Mouse (Mus musculus) ES-E14 (cell line): ENCODE data around the gene Ncoa5. TPM values are rescaled to one million over a fixed set of nuclear protein-coding genes. Genes with fewer than 3 reads are reported as not detected.

ENCODE experiments used
- DNase-seq: peaks from one replicate; pipeline ENCODE4 v3.0.0-alpha.2; 2013; ENCODE audit warnings: low read depth, low spot score
- H3K27ac ChIP-seq: 2 replicates; pipeline ENCODE4 v1.5.1; 2012; ENCODE audit warnings: low read depth, mild to moderate bottlenecking, low read length, moderate library complexity, mixed read lengths; ENCODE audit not compliant: poor library complexity, insufficient read depth, severe bottlenecking
- H3K36me3 ChIP-seq: 2 replicates; pipeline ENCODE4 v1.6.1; 2012; ENCODE audit warnings: mild to moderate bottlenecking, low read length, moderate library complexity, mixed read lengths; ENCODE audit not compliant: control insufficient read depth, poor library complexity, insufficient read depth, severe bottlenecking
- H3K4me1 ChIP-seq, 2 experiments: fragments of 150-350 bp in 1 of 2; sonication (generic) in 1 of 2; 2 replicates each; pipeline ENCODE4 v1.6.1; 2012; ENCODE audit warnings: low read length in 2 of 2, mild to moderate bottlenecking in 1 of 2, mixed read lengths in 1 of 2; ENCODE audit not compliant: control insufficient read depth in 2 of 2, insufficient read depth in 2 of 2, poor library complexity in 1 of 2
- H3K4me3 ChIP-seq, 2 experiments: fragments of 150-350 bp in 1 of 2; sonication (generic) in 1 of 2; 2 replicates each; pipeline ENCODE4 v1.5.1; 2012; ENCODE audit warnings: low read length in 2 of 2, low read depth in 1 of 2, mild to moderate bottlenecking in 1 of 2, mixed read lengths in 1 of 2; ENCODE audit not compliant: insufficient read depth in 1 of 2, poor library complexity in 1 of 2, severe bottlenecking in 1 of 2
- H3K9ac ChIP-seq: 2 replicates; pipeline ENCODE4 v1.6.1; 2012; ENCODE audit warnings: low read depth, mild to moderate bottlenecking, low read length, mixed read lengths; ENCODE audit not compliant: poor library complexity, insufficient read depth, severe bottlenecking
- H3K9me3 ChIP-seq: fragments of 150-350 bp; sonication (generic); 2 replicates; pipeline ENCODE4 v1.6.1; 2012; ENCODE audit warnings: low read depth, mild to moderate bottlenecking, low read length; ENCODE audit not compliant: control insufficient read depth, insufficient read depth
- CHD2 ChIP-seq: IDR thresholded peaks from 2 replicates; pipeline ENCODE4 v1.6.1; 2014; ENCODE audit warnings: mild to moderate bottlenecking, low read depth, low read length, inconsistent platforms
- HCFC1 ChIP-seq: IDR thresholded peaks from 2 replicates; pipeline ENCODE4 v1.6.1; 2012; ENCODE audit warnings: low read length, inconsistent platforms, borderline replicate concordance; ENCODE audit not compliant: insufficient read depth
- MAFK ChIP-seq: IDR thresholded peaks from 2 replicates; pipeline ENCODE4 v1.6.1; 2014; ENCODE audit warnings: mild to moderate bottlenecking, low read depth, low read length, inconsistent platforms; ENCODE audit not compliant: insufficient read depth
- ZC3H11A ChIP-seq: IDR thresholded peaks from 2 replicates; pipeline ENCODE4 v1.6.1; 2012; ENCODE audit warnings: low read depth, mild to moderate bottlenecking, inconsistent platforms, low read length, borderline replicate concordance
- ZNF384 ChIP-seq: IDR thresholded peaks from 2 replicates; pipeline ENCODE4 v1.6.1; 2012; ENCODE audit warnings: low read depth, low read length, inconsistent platforms
- in situ Hi-C, 2 experiments: fragments of 600-800 bp; cut with MboI; formaldehyde crosslinking; loops; one replicate each; pipeline ENCODE4 v1.15.1; 2025; ENCODE audit warnings: low sequenced_read_pairs in 2 of 2, inconsistent platforms in 1 of 2; ENCODE audit not compliant: unreplicated experiment in 2 of 2
- total RNA-seq: library from RNA; depleted of rRNA; stranded (reverse); fragments of 300-350 nt; gene quantifications from 2 replicates; pipeline ENCODE4 v1.2.3, GENCODE M21; 2012

The Ncoa5 gene
- total RNA-seq, 1 experiment: 26.0 TPM

GRCm38 (mm10) chr2:164960716-164961441 lies 73.8 kb downstream of the Ncoa5 start, which contains the start of gene Slc12a5:
Gene Slc12a5, plus strand, starts transcription at chr2:164960802.
- DNase-seq: no peak
- H3K9me3 ChIP-seq: no peaks in the 10 kb centered on the region
- peak within 1 kb of the TSS; percentile 72 to 74 for H3K4me3 ChIP-seq
- no peak for TF ChIP-seq CHD2
- TF ChIP-seq MAFK: no peak
- no peak for TF ChIP-seq ZC3H11A
- TF ChIP-seq ZNF384: no peak
- TF ChIP-seq HCFC1: no peak
- H3K9ac ChIP-seq: peak within 1 kb of the TSS; percentile 70
- peaks cover 0 to 17% of the 10 kb centered on the region in 2 experiments; a peak in 1 of 4 replicates for H3K4me1 ChIP-seq
- in situ Hi-C loops: no loop called here
- no peaks in the 10 kb centered on the region for H3K36me3 ChIP-seq
- no peak within 1 kb of the TSS for H3K27ac ChIP-seq

GRCm38 (mm10) chr2:164957548-164958315 lies 76.9 kb downstream of the Ncoa5 start:
- no peak overlapping the region for H3K4me3 ChIP-seq
- TF ChIP-seq ZNF384 (no peak), ZC3H11A (no peak), MAFK (no peak), CHD2 (no peak), HCFC1 (no peak)
- peaks cover 0 to 19% of the 10 kb centered on the region in 2 experiments; a peak in 1 of 4 replicates for H3K4me1 ChIP-seq
- in situ Hi-C loops: no loop called here
- H3K27ac ChIP-seq: no peak overlapping the region
- H3K9me3 ChIP-seq: no peaks in the 10 kb centered on the region
- H3K36me3 ChIP-seq: no peaks in the 10 kb centered on the region
- no peak overlapping the region for H3K9ac ChIP-seq
- DNase-seq: peak; percentile 52

GRCm38 (mm10) chr2:164956195-164956594 lies 78.5 kb downstream of the Ncoa5 start:
- in situ Hi-C loops: no loop called here
- no peak overlapping the region for H3K27ac ChIP-seq
- H3K9ac ChIP-seq: no peak overlapping the region
- H3K4me1 ChIP-seq: peaks cover 0 to 15% of the 10 kb centered on the region in 2 experiments; a peak in 1 of 4 replicates
- H3K4me3 ChIP-seq: no peak overlapping the region
- no peaks in the 10 kb centered on the region for H3K36me3 ChIP-seq
- TF ChIP-seq HCFC1: no peak
- no peak for TF ChIP-seq ZC3H11A
- TF ChIP-seq CHD2: no peak
- no peak for TF ChIP-seq MAFK
- no peak for TF ChIP-seq ZNF384
- no peaks in the 10 kb centered on the region for H3K9me3 ChIP-seq
- DNase-seq: no peak

- H3K27ac ChIP-seq: no peak overlapping the region
- H3K9ac ChIP-seq: no peak overlapping the region
- in situ Hi-C loops: no loop called here
- TF ChIP-seq ZC3H11A (no peak), MAFK (no peak), ZNF384 (no peak), HCFC1 (no peak), CHD2 (no peak)
- no peaks in the 10 kb centered on the region for H3K36me3 ChIP-seq
- H3K4me3 ChIP-seq: peak overlapping the region in 1 of 2 experiments; percentile 10; a peak in 1 of 4 replicates
- no peak for DNase-seq
- H3K9me3 ChIP-seq: no peaks in the 10 kb centered on the region
- H3K4me1 ChIP-seq: peaks cover 0 to 16% of the 10 kb centered on the region in 2 experiments; a peak in 1 of 4 replicates
Observed at GRCm38 (mm10) chr2:164955725-164956124, 78.9 kb downstream of the Ncoa5 start.
